Mouse (Mus musculus) CH12.LX (cell line): ENCODE data around the gene Sowaha. TPM values are rescaled to one million over a fixed set of nuclear protein-coding genes. Genes with fewer than 3 reads are reported as not detected.
A peak's percentile ranks its signal among the peaks of the same experiment; 100 is the strongest.

Experiments used
- DNase-seq: peaks from one replicate; pipeline ENCODE4 v3.0.0-alpha.2; 2013; ENCODE audit errors: extremely low read depth
- H3K27ac ChIP-seq: 2 replicates; pipeline ENCODE4 v1.5.1; 2012; ENCODE audit warnings: low read depth, mild to moderate bottlenecking, control low read depth, moderate library complexity; ENCODE audit not compliant: insufficient read depth
- H3K27me3 ChIP-seq: replicated peaks from 2 replicates; pipeline ENCODE3; 2012; ENCODE audit warnings: inconsistent platforms
- H3K36me3 ChIP-seq, 2 experiments: replicated peaks in 1 of 2; 2 replicates each; pipeline versions ENCODE3 to v1.6.1; 2012; ENCODE audit warnings: inconsistent platforms in 1 of 2, low read length in 1 of 2, mild to moderate bottlenecking in 1 of 2, mixed read lengths in 1 of 2, moderate library complexity in 1 of 2; ENCODE audit not compliant: control insufficient read depth in 1 of 2, insufficient read depth in 1 of 2
- H3K4me1 ChIP-seq, 2 experiments: 2 replicates each; pipeline ENCODE4 v1.6.1; 2012; ENCODE audit warnings: inconsistent platforms in 1 of 2, moderate library complexity in 1 of 2; ENCODE audit not compliant: insufficient read depth in 2 of 2, control insufficient read depth in 1 of 2
- H3K4me2 ChIP-seq: 2 replicates; pipeline ENCODE4 v1.6.1; 2012; ENCODE audit warnings: low read depth, mild to moderate bottlenecking, control low read depth; ENCODE audit not compliant: poor library complexity, insufficient read depth, severe bottlenecking
- H3K4me3 ChIP-seq, 3 experiments: fragments of 150-350 bp in 1 of 3; sonication (generic) in 1 of 3; replicated peaks in 1 of 3; 2 replicates each; pipeline versions ENCODE3 to v1.5.1; 2011 to 2012; ENCODE audit warnings: low read depth in 2 of 3, low read length in 2 of 3, mild to moderate bottlenecking in 2 of 3, moderate library complexity in 2 of 3, control low read depth in 1 of 3, improper control_type of control experiment in 1 of 3, inconsistent platforms in 1 of 3, mixed read lengths in 1 of 3; ENCODE audit not compliant: poor library complexity in 1 of 3
- H3K79me2 ChIP-seq: replicated peaks from 2 replicates; pipeline ENCODE4 v1.6.1; 2012; ENCODE audit warnings: mild to moderate bottlenecking, moderate library complexity; ENCODE audit not compliant: control insufficient read depth, poor library complexity, insufficient read depth, severe bottlenecking; ENCODE audit errors: extremely low read depth
- H3K9ac ChIP-seq: 2 replicates; pipeline ENCODE4 v1.6.1; 2012; ENCODE audit warnings: low read depth, mild to moderate bottlenecking, control low read depth, moderate library complexity; ENCODE audit not compliant: insufficient read depth
- H3K9me3 ChIP-seq: replicated peaks from 2 replicates; pipeline ENCODE3; 2012; ENCODE audit warnings: low read length, inconsistent platforms, mixed read lengths
- CHD2 ChIP-seq: IDR thresholded peaks from 2 replicates; pipeline ENCODE4 v1.6.1; 2011; ENCODE audit warnings: low read length, improper control_type of control experiment
- CTCF ChIP-seq, 2 experiments: IDR thresholded peaks in 1 of 2; conservative IDR thresholded peaks in 1 of 2; 2 replicates each; pipeline ENCODE4 v1.5.1; 2011 to 2012; ENCODE audit warnings: low read depth in 2 of 2, low read length in 2 of 2, improper control_type of control experiment in 1 of 2, inconsistent platforms in 1 of 2, mild to moderate bottlenecking in 1 of 2, moderate library complexity in 1 of 2
- E2F4 ChIP-seq: IDR thresholded peaks from 2 replicates; pipeline ENCODE4 v1.6.1; 2011; ENCODE audit warnings: low read depth, low read length, improper control_type of control experiment; ENCODE audit not compliant: insufficient replicate concordance
- ELF1 ChIP-seq: IDR thresholded peaks from 2 replicates; pipeline ENCODE4 v1.6.1; 2014; ENCODE audit warnings: low read depth, mild to moderate bottlenecking, inconsistent platforms, low read length, improper control_type of control experiment
- ETS1 ChIP-seq: conservative IDR thresholded peaks from 2 replicates; pipeline ENCODE4 v1.6.1; 2012; ENCODE audit warnings: low read depth, mild to moderate bottlenecking, inconsistent platforms, low read length, improper control_type of control experiment, moderate library complexity
- GABPA ChIP-seq: IDR thresholded peaks from 2 replicates; pipeline ENCODE4 v1.6.1; 2012; ENCODE audit warnings: low read depth, low read length, improper control_type of control experiment, inconsistent platforms; ENCODE audit not compliant: insufficient replicate concordance
- JUND ChIP-seq: conservative IDR thresholded peaks from 2 replicates; pipeline ENCODE4 v1.6.1; 2011; ENCODE audit warnings: low read depth, low read length, improper control_type of control experiment
- KAT2A ChIP-seq: IDR thresholded peaks from 2 replicates; pipeline ENCODE4 v1.6.1; 2012; ENCODE audit warnings: low read length, improper control_type of control experiment, inconsistent platforms; ENCODE audit not compliant: insufficient replicate concordance
- MAX ChIP-seq: IDR thresholded peaks from 2 replicates; pipeline ENCODE4 v1.6.1; 2011; ENCODE audit warnings: low read length, improper control_type of control experiment
- MEF2A ChIP-seq: IDR thresholded peaks from 2 replicates; pipeline ENCODE4 v1.6.1; 2014; ENCODE audit warnings: low read depth, mild to moderate bottlenecking, inconsistent platforms, low read length, improper control_type of control experiment, borderline replicate concordance
- MYC ChIP-seq: IDR thresholded peaks from 2 replicates; pipeline ENCODE4 v1.6.1; 2011; ENCODE audit warnings: low read depth, mild to moderate bottlenecking, improper control_type of control experiment, low read length
- POLR2A ChIP-seq: IDR thresholded peaks from 2 replicates; pipeline ENCODE4 v1.6.1; 2011; ENCODE audit warnings: low read depth, mild to moderate bottlenecking, improper control_type of control experiment, low read length
- RAD21 ChIP-seq: IDR thresholded peaks from 2 replicates; pipeline ENCODE4 v1.6.1; 2011; ENCODE audit warnings: low read depth, mild to moderate bottlenecking, low read length, improper control_type of control experiment, moderate library complexity
- SIN3A ChIP-seq: IDR thresholded peaks from 2 replicates; pipeline ENCODE4 v1.6.1; 2012; ENCODE audit warnings: low read length, improper control_type of control experiment, inconsistent platforms
- SMC3 ChIP-seq: IDR thresholded peaks from 2 replicates; pipeline ENCODE4 v1.6.1; 2011; ENCODE audit warnings: low read depth, low read length, improper control_type of control experiment
- UBTF ChIP-seq: IDR thresholded peaks from 2 replicates; pipeline ENCODE4 v1.6.1; 2012; ENCODE audit warnings: low read depth, mild to moderate bottlenecking, inconsistent platforms, low read length, improper control_type of control experiment, moderate library complexity
- USF2 ChIP-seq: conservative IDR thresholded peaks from 2 replicates; pipeline ENCODE4 v1.6.1; 2011; ENCODE audit warnings: low read depth, low read length, improper control_type of control experiment
- ZC3H11A ChIP-seq: IDR thresholded peaks from 2 replicates; pipeline ENCODE4 v1.6.1; 2012; ENCODE audit warnings: low read depth, mild to moderate bottlenecking, inconsistent platforms, low read length, improper control_type of control experiment
- ZMIZ1 ChIP-seq: IDR thresholded peaks from 2 replicates; pipeline ENCODE4 v1.6.1; 2012; ENCODE audit warnings: low read depth, mild to moderate bottlenecking, inconsistent platforms, low read length, improper control_type of control experiment
- dilution Hi-C: fragments of 300-500 bp; cut with MboI; formaldehyde crosslinking; loops from 2 replicates; pipeline ENCODE4 v1.14.3; 2020; ENCODE audit warnings: low sequenced_read_pairs; ENCODE audit not compliant: extremely low pct_unique_long_range_greater_than_20kb, extremely low pct_ligation_motif_present
- in situ Hi-C: fragments of 300-500 bp; cut with MboI; formaldehyde crosslinking; loops from 3 replicates; pipeline ENCODE4 v1.14.3; 2019; ENCODE audit warnings: low sequenced_read_pairs, low pct_ligation_motif_present, low pct_unique_long_range_greater_than_20kb, mixed read lengths
- polyA plus RNA-seq: library from polyadenylated mRNA; unstranded; fragments of >175 nt; gene quantifications from 2 replicates; pipeline ENCODE4 v1.2.1, GENCODE M21; 2012; ENCODE audit warnings: low read depth; ENCODE audit not compliant: insufficient read length
- total RNA-seq, 2 experiments: library from RNA; depleted of rRNA; stranded (reverse); fragments of 300-350 nt in 1 of 2; fragments of >200 nt in 1 of 2; gene quantifications; 2 replicates each; pipeline ENCODE4 v1.2.3; 2012 to 2014

The Sowaha gene
- total and polyA plus RNA-seq, 3 experiments = not detected

- in situ Hi-C loops (loop anchor here (5.0 kb wide), 1 partner anchor 45 kb away; the partner anchor contains the start of gene Gm9837), dilution Hi-C loops (no loop called here)
- no peak overlapping the region for H3K4me2 ChIP-seq
- H3K79me2 ChIP-seq = no peaks in the 10 kb centered on the region
- H3K36me3 ChIP-seq = no peaks in the 10 kb centered on the region
- H3K27me3 ChIP-seq = peaks cover 20% of the 10 kb centered on the region
- TF ChIP-seq ELF1 (no peak), JUND (no peak), MYC (no peak), USF2 (no peak), CTCF (conservative IDR thresholded peaks at IDR 0.05 in 1 of 2, IDR thresholded peaks at IDR 0.05 in 1 of 2; ENCODE audit: low read depth in 2 of 2, low read length in 2 of 2) (no peak), UBTF (no peak), ETS1 (no peak), POLR2A (no peak), MAX (no peak), KAT2A (no peak)
- H3K9me3 ChIP-seq = no peaks in the 10 kb centered on the region
- H3K27ac ChIP-seq = no peak overlapping the region
- peaks cover 8 to 20% of the 10 kb centered on the region in 2 experiments for H3K4me1 ChIP-seq
- H3K4me3 ChIP-seq = no peak overlapping the region
- H3K9ac ChIP-seq = no peak overlapping the region
- no peak for DNase-seq
These were observed 36.9 kb upstream of the Sowaha start for GRCm38 (mm10) chr11:53516775-53517627.

- in situ Hi-C loops = no loop called here
These were observed 30.3 kb upstream of the Sowaha start for GRCm38 (mm10) chr11:53510351-53510750.

More at GRCm38 (mm10) chr11:53510351-53510750, 30.3 kb upstream of the Sowaha start:
- Histone ChIP-seq H3K79me2 (no peaks in the 10 kb centered on the region), H3K36me3 (no peaks in the 10 kb centered on the region), H3K4me1 (peaks cover 23 to 36% of the 10 kb centered on the region in 2 experiments), H3K27me3 (no peaks in the 10 kb centered on the region), H3K9me3 (no peaks in the 10 kb centered on the region), H3K9ac (no peak overlapping the region)
- TF ChIP-seq MEF2A = peak; percentile 67; the same call in 1 of the 2 replicates
- no peak for TF ChIP-seq USF2
- TF ChIP-seq CTCF (conservative IDR thresholded peaks at IDR 0.05 in 1 of 2, IDR thresholded peaks at IDR 0.05 in 1 of 2; ENCODE audit: low read depth in 2 of 2, low read length in 2 of 2) = peak in 1 of 2 experiments; percentile 68; a peak in 2 of 4 replicates
- TF ChIP-seq ZMIZ1 = no peak
- no peak for TF ChIP-seq CHD2
- no peak for TF ChIP-seq GABPA
- no peak for TF ChIP-seq E2F4
- TF ChIP-seq SIN3A = no peak
- no peak for TF ChIP-seq UBTF
- TF ChIP-seq MYC = no peak
- peak; percentile 18; the same call in 1 of the 2 replicates for TF ChIP-seq ZC3H11A
- TF ChIP-seq SMC3 = peak; percentile 75
- TF ChIP-seq RAD21 = peak; percentile 65
- TF ChIP-seq, all 38 proteins: peak for 5
- H3K4me2 ChIP-seq = no peak overlapping the region
- H3K27ac ChIP-seq = no peak overlapping the region
- dilution Hi-C loops = no loop called here
- no peak overlapping the region for H3K4me3 ChIP-seq
- no peak for DNase-seq
